ENCODE assay signal across 9 mouse cellular contexts in the genomic region with DNA sequence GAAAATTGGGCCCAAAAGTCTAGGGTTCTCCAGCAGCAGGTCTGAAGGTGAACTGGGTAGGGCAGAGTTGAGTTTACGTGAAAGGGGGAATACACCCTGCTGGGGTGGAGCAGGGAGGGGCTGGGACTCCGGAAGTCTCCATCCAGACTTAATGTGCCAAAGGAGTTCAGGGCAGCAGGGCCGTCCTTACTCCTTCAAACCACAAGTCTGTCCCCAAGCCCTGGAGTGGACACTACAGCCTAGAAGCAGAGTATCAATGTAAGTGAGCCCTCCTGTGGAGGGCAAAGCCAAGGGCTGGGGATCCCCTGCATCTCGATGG. TPM values are rescaled to one million over a fixed set of nuclear protein-coding genes. Genes with fewer than 3 reads are reported as not detected.
DNase-seq lines count a peak whose midpoint lies in the region; ATAC-seq and TF ChIP-seq lines count a peak whose summit lies in the region.
"Had no signal": no experiment of that assay in that cellular context is flagged by ENCODE, and none has a peak within 500 bp of the region (broad histone marks: within the 10 kb centered on the region; RNA-seq: fewer than 3 reads in every experiment).

No protein-coding gene starts in this region.

- no peaks in the 10 kb centered on the region; the same call in 1 of the 2 replicates for H3K27me3 ChIP-seq in forebrain, embryonic 11.5 days (ENCODE audit: control insufficient read depth, insufficient read depth, low read length)
- peaks cover 10% of the 10 kb centered on the region for H3K27me3 ChIP-seq in kidney, embryonic 15.5 days
- no peaks in the 10 kb centered on the region for H3K27me3 ChIP-seq in midbrain, postnatal 0 days (ENCODE audit: insufficient read depth, low read length)
- no peaks in the 10 kb centered on the region for H3K27me3 ChIP-seq in thymus, adult 2 months (ENCODE audit: control insufficient read depth, insufficient read depth, low read length)

- H3K36me3 ChIP-seq in forebrain, embryonic 11.5 days (ENCODE audit: control insufficient read depth, insufficient read depth, low read length) = no peaks in the 10 kb centered on the region
- H3K36me3 ChIP-seq in kidney, embryonic 15.5 days = no peaks in the 10 kb centered on the region
- no peaks in the 10 kb centered on the region for H3K36me3 ChIP-seq in midbrain, postnatal 0 days (ENCODE audit: insufficient read depth, low read length)
- H3K36me3 ChIP-seq in thymus, adult 2 months (ENCODE audit: control insufficient read depth, insufficient read depth, low read length) = no peaks in the 10 kb centered on the region

- TF ChIP-seq CTCF in midbrain, postnatal 0 days (IDR thresholded peaks at IDR 0.05) = no peak
- no peak for TF ChIP-seq CTCF in thymus, adult 2 months (IDR thresholded peaks at IDR 0.05; ENCODE audit: borderline replicate concordance, control insufficient read depth, extremely low read depth, insufficient read depth, low read length, poor library complexity)

- DNase-seq in kidney, adult 11 months = peak; percentile 73
- DNase-seq in kidney, postnatal 10 days = no peak
- no peak for DNase-seq in forebrain, embryonic 11.5 days (ENCODE audit: low spot score)
- no peak for DNase-seq in midbrain, postnatal 0 days (ENCODE audit: low spot score)
- DNase-seq in thymus, adult 2 months = no peak
- no peak for DNase-seq in retina, embryonic 14.5 days (ENCODE audit: low spot score)

- no peak overlapping the region for H3K27ac ChIP-seq in forebrain, embryonic 11.5 days (ENCODE audit: low read depth, low read length)
- H3K27ac ChIP-seq in kidney, embryonic 15.5 days = peak overlapping the region; percentile 88
- no peak overlapping the region for H3K27ac ChIP-seq in midbrain, postnatal 0 days (ENCODE audit: low read depth, low read length)
- no peak overlapping the region for H3K27ac ChIP-seq in thymus, adult 2 months (ENCODE audit: control insufficient read depth, insufficient read depth, low read length)

- 0 out of 2 replicates have a peak overlapping the region, but pooled peaks have one; percentile 2 for H3K4me3 ChIP-seq in forebrain, embryonic 11.5 days (ENCODE audit: low read depth, low read length)
- peak overlapping the region; percentile 10; the same call in 1 of the 2 replicates for H3K4me3 ChIP-seq in kidney, embryonic 15.5 days (replicated peaks)
- H3K4me3 ChIP-seq in midbrain, postnatal 0 days (ENCODE audit: low read depth, low read length) = no peak overlapping the region
- no peak overlapping the region for H3K4me3 ChIP-seq in thymus, adult 2 months (ENCODE audit: control insufficient read depth, insufficient read depth, low read length)

- peaks cover 27% of the 10 kb centered on the region for H3K4me1 ChIP-seq in forebrain, embryonic 11.5 days (replicated peaks; ENCODE audit: control insufficient read depth, insufficient read depth, low read length)
- H3K4me1 ChIP-seq in kidney, embryonic 15.5 days = peaks cover 48% of the 10 kb centered on the region
- peaks cover 16% of the 10 kb centered on the region for H3K4me1 ChIP-seq in midbrain, postnatal 0 days (ENCODE audit: insufficient read depth, low read length)
- peaks cover 41% of the 10 kb centered on the region for H3K4me1 ChIP-seq in thymus, adult 2 months (replicated peaks; ENCODE audit: control insufficient read depth, insufficient read depth, low read length)

- TF ChIP-seq POLR2A in thymus, adult 2 months (IDR thresholded peaks at IDR 0.05; ENCODE audit: control insufficient read depth, extremely low read depth, insufficient read depth, low read length, poor library complexity) = no peak

- no peak overlapping the region for H3K4me2 ChIP-seq in forebrain, embryonic 11.5 days (ENCODE audit: low read depth, low read length, severe bottlenecking)
- peak overlapping the region; percentile 87 for H3K4me2 ChIP-seq in kidney, embryonic 15.5 days
- H3K4me2 ChIP-seq in midbrain, postnatal 0 days (ENCODE audit: low read depth, low read length, poor library complexity, severe bottlenecking) = peak overlapping the region; percentile 75

- no peak overlapping the region for H3K9ac ChIP-seq in forebrain, embryonic 11.5 days (ENCODE audit: low read length)
- no peak overlapping the region for H3K9ac ChIP-seq in kidney, embryonic 15.5 days
- no peak overlapping the region for H3K9ac ChIP-seq in midbrain, postnatal 0 days (replicated peaks; ENCODE audit: low read length, poor library complexity, severe bottlenecking)

- 49% methylated on average over 4 of the region's 4 CpGs for WGBS in forebrain, embryonic 11.5 days
- 41% methylated on average over 4 of the region's 4 CpGs for WGBS in kidney, embryonic 15.5 days
- WGBS in midbrain, postnatal 0 days = 46% methylated on average over 4 of the region's 4 CpGs
- WGBS in thymus, adult 2 months = 91% methylated on average over 4 of the region's 4 CpGs

- no peaks in the 10 kb centered on the region for H3K9me3 ChIP-seq in forebrain, embryonic 11.5 days (ENCODE audit: control insufficient read depth, low read length)
- no peaks in the 10 kb centered on the region for H3K9me3 ChIP-seq in kidney, embryonic 15.5 days (replicated peaks)
- no peaks in the 10 kb centered on the region for H3K9me3 ChIP-seq in midbrain, postnatal 0 days (ENCODE audit: low read length)

- no peak for ATAC-seq in forebrain, embryonic 11.5 days (replicated peaks; ENCODE audit: low FRiP score)
- no peak for ATAC-seq in kidney, embryonic 15.5 days (replicated peaks; ENCODE audit: low FRiP score)
- ATAC-seq in midbrain, postnatal 0 days (ENCODE audit: low FRiP score) = no peak
- ATAC-seq in activated CD4-positive, CD25-positive, alpha-beta regulatory T cell, adult 4 months = no peak

RNA-seq across cellular contexts. Expression of a gene that starts 2.4 kb away (rescaled TPM):
- 28.4 and 31.4 TPM in 2 replicates for polyA plus RNA-seq in forebrain, embryonic 11.5 days (2014; fragmentation: Nextera tagmentation; extraction: Ambion mirVana)
- polyA plus RNA-seq in kidney, embryonic 15.5 days (2015; fragmentation: Nextera tagmentation; extraction: Ambion mirVana) = 30.4 and 31.8 TPM in 2 replicates
- 74.2 and 82.0 TPM in 2 replicates for total RNA-seq in midbrain, postnatal 0 days (2014; rRNA removed)
- polyA plus RNA-seq in midbrain, postnatal 0 days (2015; fragmentation: Nextera tagmentation; extraction: Ambion mirVana) = 30.4 and 35.0 TPM in 2 replicates
- 10 to 100 TPM; 22.1 to 29.7 TPM for polyA plus RNA-seq in activated CD4-positive, CD25-positive, alpha-beta regulatory T cell, adult 4 months (2017; shearing (Covaris generic))
- 105 and 122 TPM in 2 replicates for polyA plus RNA-seq in thymus, adult 2 months (2012; rRNA removed)

RNA-seq across cellular contexts. Expression of a gene that starts 22.1 kb away (rescaled TPM):
- polyA plus RNA-seq in forebrain, embryonic 11.5 days (2014; fragmentation: Nextera tagmentation; extraction: Ambion mirVana) = 1.4 and 1.6 TPM in 2 replicates
- polyA plus RNA-seq in kidney, embryonic 15.5 days (2015; fragmentation: Nextera tagmentation; extraction: Ambion mirVana) = 1.5 and 2.3 TPM in 2 replicates
- total RNA-seq in midbrain, postnatal 0 days (2014; rRNA removed) = not detected in 2 replicates
- 0.44 and 1.0 TPM in 2 replicates for polyA plus RNA-seq in midbrain, postnatal 0 days (2015; fragmentation: Nextera tagmentation; extraction: Ambion mirVana)
- under 1 TPM; 0.20 to 0.57 TPM for polyA plus RNA-seq in activated CD4-positive, CD25-positive, alpha-beta regulatory T cell, adult 4 months (2017; shearing (Covaris generic))
- polyA plus RNA-seq in thymus, adult 2 months (2012; rRNA removed) = not detected in 2 replicates

RNA-seq across cellular contexts. Expression of a gene that starts 40.3 kb away (rescaled TPM):
- 0.61 and 1.6 TPM in 2 replicates for polyA plus RNA-seq in forebrain, embryonic 11.5 days (2014; fragmentation: Nextera tagmentation; extraction: Ambion mirVana)
- not detected in 2 replicates for polyA plus RNA-seq in kidney, embryonic 15.5 days (2015; fragmentation: Nextera tagmentation; extraction: Ambion mirVana)
- total RNA-seq in midbrain, postnatal 0 days (2014; rRNA removed) = not detected in 2 replicates
- 0.21 TPM in 1 of 2 replicates, not detected in the other for polyA plus RNA-seq in midbrain, postnatal 0 days (2015; fragmentation: Nextera tagmentation; extraction: Ambion mirVana)
- under 1 TPM in 1 of 2 experiments, not detected in 1; 0.73 TPM for polyA plus RNA-seq in activated CD4-positive, CD25-positive, alpha-beta regulatory T cell, adult 4 months (2017; shearing (Covaris generic))
- 0.13 and 0.36 TPM in 2 replicates for polyA plus RNA-seq in thymus, adult 2 months (2012; rRNA removed)
- total RNA-seq: MEL had no signal

Comparison
In these comparisons a context has a peak if more than half of its experiments do, and no peak if none do; other contexts are left out.
1. H3K4me3 ChIP-seq: peak in forebrain, embryonic 11.5 days (single experiment) and kidney, embryonic 15.5 days (single experiment); none in midbrain, postnatal 0 days (single experiment) and thymus, adult 2 months (single experiment).